Mouse (Mus musculus) layer of hippocampus, postnatal 25 days (tissue): ENCODE data around the gene Tbc1d1. TPM values are rescaled to one million over a fixed set of nuclear protein-coding genes. Genes with fewer than 3 reads are reported as not detected.

Experiments used
- DNase-seq, 2 experiments: peaks; one replicate each; pipeline ENCODE4 v3.0.0; 2022; ENCODE audit warnings: mixed read lengths in 2 of 2, low spot score in 1 of 2; ENCODE audit errors: extremely low spot score in 1 of 2
- total RNA-seq, 2 experiments: library from RNA; stranded (reverse); gene quantifications; 2 replicates each; pipeline ENCODE4 v1.2.3; 2021

The Tbc1d1 gene
- total RNA-seq, 2 experiments from 2014 or later, result 26.9 to 32.4 TPM

GRCm38 (mm10) chr5:64234269-64234985 is 78.3 kb downstream of the Tbc1d1 start:
- no peak for DNase-seq

DNA sequence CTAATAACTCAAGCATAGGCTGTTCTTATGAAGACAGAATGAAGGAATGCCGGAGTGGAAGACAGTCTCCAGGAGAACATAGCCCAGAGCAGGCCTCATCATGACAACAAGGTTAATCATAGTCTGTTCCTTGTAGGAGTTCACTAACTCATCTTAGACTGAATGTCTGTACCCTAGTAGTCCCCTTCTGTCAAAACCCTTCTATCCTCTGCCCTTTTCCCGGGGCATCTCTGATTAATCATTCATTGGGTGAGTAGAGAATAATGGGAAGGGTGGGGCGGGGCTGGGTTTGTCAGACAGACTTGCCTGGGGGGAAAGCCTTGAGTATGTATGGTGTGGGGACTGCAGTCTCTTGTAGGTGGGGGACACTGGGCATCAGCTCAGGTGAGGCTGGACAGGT is 79.1 kb downstream of the Tbc1d1 start:
- no peak for DNase-seq

GRCm38 (mm10) chr5:64236561-64236960 is 80.5 kb downstream of the Tbc1d1 start:
- no peak for DNase-seq

- DNase-seq, result no peak
These were observed 81.2 kb downstream of the Tbc1d1 start for GRCm38 (mm10) chr5:64237263-64237662.

- DNase-seq, result no peak
These were observed 81.6 kb downstream of the Tbc1d1 start for GRCm38 (mm10) chr5:64237693-64238092.

DNA sequence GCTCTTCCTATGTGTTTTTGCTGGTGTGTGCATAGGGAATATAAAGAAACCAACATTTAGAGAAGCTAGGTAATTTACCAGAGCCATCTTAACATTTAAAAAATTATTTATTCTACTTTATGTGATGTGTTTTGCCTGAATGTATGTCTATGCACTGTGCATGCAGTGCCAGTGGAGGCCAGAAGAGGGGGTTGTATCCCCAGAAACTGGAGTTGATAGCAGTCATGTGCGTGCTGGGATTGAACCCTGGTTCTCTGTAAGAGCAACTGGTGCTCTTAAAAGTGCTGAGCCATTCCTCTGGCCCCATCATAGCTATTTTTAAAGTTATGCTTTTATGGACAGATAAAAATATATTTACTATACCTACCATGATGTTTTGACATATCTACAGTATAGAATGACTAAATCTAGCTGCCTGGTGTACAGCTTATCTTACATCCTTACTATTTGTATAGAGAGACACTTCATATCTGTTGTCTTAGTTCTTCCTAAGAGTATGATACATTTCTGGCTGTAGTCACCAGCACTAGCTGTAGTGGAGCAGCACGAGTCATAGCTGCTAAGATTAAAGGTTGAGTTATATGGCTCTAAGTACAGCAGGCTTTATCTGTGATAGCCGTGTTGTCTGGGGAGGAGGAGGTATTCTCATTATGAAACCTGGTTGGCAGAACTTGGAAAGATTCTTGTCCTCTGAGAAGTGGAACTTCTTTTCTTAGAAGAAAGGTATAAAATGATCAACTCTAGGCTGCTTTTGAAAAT is 83.0 kb downstream of the Tbc1d1 start:
- no peak for DNase-seq

DNA sequence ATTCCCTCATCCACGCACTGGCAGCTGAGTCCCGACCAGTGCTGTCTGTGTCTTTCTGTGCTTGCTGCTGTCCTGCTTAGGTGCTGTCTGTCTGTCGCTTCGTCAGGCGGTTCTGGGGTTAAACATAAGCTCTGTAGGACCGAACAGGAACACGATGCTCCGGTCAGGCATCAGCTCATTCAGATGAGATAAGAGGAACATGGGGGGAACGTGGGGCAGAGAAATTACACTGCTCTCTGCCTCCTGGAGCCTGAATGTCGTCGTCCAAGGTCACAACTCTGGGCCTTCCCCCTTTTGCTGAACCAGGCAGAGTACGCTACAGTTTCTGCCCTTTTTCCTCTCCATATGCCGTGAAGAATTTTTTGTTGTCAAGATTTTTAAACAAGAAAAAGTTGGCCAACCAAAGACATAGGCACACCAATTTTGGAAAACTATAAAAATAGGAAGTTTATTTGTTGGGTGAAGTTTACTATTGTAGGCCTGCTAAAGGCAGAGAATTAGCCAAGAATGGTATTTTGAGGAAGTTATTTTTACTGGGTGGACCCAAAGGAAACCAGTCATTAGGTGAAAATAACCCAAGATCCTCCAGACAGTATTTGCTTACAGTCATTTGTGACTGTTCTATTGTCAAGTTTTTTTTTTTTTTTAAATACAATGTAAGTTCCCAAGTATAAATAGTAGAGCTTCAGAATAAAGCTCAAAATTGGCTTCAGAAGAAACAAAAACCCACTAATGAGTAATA is 85.0 kb downstream of the Tbc1d1 start:
- DNase-seq, result no peak

DNA sequence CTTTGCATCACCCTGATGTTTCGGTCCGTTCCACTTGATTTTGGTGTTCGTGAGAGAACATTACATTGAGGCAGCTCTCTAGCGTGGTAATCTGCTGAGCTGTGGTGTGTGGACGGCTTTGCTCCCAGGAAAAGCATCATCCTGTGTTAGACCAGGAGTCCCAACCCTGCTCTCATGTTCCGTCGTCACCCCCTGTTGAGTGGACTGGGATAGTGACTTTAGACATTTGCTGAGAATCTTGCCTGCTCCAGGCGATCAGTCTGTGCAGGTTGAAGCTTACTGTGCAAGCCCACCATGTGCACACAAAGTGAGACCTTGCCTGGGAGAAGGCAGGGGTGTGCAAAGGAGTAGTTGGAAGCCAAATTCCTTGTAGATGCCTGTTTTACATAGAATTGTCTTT is 85.8 kb downstream of the Tbc1d1 start:
- DNase-seq, result no peak

DNA sequence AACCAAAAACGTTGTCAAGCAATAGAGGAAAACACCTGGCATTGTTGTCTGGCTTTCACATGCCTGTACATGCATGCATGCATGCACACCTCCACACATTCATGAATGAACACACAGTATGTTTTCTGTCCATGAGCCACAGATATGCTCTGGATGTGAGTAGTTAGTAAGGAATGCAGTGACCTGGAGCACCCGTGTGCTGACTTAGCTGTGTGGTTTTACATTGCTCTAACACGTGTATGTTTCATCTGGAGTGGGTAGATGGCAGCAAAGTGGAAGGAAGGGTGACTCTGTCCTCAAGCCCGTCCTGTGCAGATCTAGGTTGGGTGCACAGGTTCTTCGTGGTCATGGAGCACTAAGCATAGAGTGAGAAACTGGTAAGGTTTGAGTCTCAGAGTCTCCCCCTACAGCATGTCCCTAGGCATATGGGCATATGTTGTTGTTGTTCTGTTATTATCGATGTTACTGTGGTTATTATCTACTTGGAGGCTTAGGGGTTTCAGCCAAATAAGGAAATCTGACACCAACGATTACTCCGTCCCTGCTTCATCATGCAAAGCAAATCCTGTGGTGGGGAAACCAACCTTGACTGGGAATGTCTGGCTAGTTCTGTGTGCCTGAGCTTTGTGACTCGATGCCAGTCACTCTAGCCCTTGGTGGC is 86.8 kb downstream of the Tbc1d1 start:
- DNase-seq, result no peak

GRCm38 (mm10) chr5:64243666-64244065 is 87.6 kb downstream of the Tbc1d1 start:
- no peak for DNase-seq

DNA sequence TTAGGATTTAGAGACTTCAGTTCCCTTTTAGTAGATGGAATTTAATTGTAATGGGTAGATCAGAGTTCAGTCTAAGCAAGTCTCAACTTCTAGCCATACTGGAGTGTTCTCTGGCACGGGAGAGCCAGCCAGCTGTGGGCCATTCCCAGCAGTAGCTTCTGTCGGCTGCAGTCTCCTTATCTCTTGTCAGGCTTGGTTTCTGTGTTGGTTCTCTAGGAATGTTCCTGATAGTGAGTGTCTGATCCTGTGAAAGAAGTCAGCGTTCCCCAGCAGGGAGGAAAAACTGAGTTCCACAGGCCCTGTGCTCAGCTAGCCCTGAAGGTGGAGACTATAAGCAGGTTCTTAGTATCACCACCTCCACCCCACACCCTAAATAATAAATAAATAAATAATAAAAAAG is 88.2 kb downstream of the Tbc1d1 start:
- DNase-seq, result no peak

DNA sequence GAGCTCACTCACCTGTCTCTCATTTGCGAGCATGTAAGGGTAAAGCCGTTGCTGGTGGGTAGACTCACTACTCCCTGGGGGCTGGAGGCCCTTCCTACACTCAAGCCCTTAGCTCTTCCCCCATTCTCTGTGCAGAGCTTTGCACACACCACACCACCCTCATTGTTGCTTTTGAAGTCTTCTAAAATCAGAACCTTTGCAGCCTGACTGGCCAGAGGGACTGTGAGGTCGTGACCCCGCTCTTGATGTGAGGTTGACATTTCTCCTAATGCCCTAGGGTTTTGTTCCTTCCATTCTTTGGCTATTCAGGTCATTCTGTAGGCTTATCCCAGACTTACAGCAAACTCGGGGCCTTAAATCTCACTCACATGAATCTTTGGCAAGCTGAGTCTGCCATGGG is 88.6 kb downstream of the Tbc1d1 start:
- DNase-seq, result no peak

- no peak for DNase-seq
These were observed 95.3 kb downstream of the Tbc1d1 start for GRCm38 (mm10) chr5:64251435-64251834.

DNA sequence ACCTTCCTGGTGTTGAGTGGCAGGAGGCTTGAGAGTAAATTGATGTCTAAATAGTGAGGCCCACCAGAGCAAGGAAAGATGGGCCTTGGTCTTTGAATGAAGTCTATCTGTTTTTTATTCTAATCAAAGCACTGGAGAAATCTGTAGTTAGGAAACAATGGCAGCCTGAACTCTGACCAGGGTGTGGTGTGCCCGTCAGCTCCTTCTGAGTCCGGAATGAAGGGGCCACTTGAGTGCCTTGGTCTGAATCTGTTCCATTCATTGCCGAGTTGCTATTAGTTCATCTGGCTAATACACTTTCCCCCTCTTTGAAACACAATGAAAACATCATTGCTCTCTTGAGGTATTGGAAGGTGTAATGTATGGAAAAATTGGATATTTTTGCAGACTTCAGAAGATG is 98.2 kb downstream of the Tbc1d1 start:
- DNase-seq, result no peak

DNA sequence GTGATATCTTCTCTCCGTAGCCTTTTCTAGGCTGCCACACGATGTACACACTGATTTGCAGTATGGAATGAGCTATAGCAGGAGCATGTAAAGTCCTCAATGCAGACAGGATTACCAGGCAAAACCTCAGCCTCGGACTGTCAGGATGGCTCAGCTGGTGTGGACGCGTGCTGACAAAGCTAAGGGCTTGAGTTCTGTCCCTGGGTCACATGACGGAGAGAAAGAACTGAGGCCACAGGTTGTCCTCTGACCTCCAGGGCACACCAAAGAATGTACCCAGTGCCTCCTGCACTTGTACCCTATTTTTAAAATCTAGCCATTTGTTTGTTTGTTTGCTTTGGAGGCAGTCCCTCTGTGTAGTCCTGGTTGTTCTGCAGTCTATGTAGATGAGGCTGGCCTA is 98.9 kb downstream of the Tbc1d1 start:
- no peak for DNase-seq

DNA sequence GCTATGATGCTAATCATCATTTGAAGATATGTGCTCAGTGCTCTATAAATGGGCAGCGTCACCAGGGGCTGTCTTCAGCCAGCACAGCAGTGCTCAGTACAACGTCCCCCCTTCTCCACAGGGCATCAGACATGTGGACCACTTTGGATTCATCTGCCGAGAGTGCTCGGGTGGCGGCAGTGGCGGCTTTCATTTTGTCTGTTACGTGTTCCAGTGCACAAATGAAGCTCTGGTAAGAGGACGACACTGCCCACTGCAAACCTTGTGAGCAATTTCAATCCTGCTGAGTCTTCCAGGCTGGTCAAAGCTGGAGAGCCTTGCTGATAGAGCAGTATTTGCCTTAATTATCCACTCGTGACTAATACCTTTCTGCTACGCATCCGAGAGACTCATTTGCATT is 107.2 kb downstream of the Tbc1d1 start:
- DNase-seq, result no peak

GRCm38 (mm10) chr5:64263898-64264478 is 107.9 kb downstream of the Tbc1d1 start:
- DNase-seq, result no peak

DNA sequence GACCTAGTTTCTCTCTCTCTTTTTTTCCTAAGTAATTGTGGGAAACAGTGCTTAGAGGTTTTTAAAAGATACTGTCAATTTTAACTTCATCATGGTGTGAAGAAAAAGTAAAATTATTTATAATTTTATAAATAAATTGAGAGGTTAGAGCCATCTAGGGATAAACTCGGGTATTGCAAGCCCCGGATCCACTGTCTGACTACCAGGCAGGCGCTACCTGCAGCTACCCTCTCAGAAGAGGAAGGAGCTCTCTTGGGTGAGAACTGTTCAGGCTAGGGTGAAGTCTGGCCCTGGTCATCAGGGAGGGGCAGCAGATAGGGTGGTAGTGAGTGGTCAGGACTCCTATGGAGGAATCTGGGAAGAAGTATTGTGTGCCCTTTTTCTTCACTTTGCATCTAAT is 109.0 kb downstream of the Tbc1d1 start:
- peak in 1 of 2 experiments; percentile 75 for DNase-seq

- no peak for DNase-seq
These were observed 109.8 kb downstream of the Tbc1d1 start for GRCm38 (mm10) chr5:64265906-64266305.

DNA sequence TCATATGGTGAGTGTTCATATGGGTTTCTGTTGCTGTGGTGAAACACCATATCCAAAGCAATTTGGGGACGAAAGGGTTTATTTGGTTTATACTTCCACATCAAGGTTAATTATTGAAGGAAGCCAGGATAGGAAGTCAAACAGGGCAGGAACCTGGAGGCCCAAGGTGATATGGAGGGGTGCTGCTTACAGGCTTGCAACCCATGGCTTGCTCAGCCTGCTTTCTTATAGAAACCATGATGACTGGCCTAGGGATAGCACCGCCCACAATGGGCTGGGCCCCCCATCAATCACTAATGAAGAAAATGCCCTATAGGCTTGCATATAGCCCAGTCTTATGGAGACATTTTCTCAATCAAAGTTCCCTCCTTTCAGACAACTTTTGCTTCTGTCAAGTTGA is 110.4 kb downstream of the Tbc1d1 start:
- no peak for DNase-seq
